Mouse (Mus musculus): ENCODE data around the gene Dnase1l1. TPM values are rescaled to one million over a fixed set of nuclear protein-coding genes. Genes with fewer than 3 reads are reported as not detected.

The Dnase1l1 gene
- polyA plus RNA-seq (2017; shearing (Covaris generic)) = 18.4 TPM

DNA sequence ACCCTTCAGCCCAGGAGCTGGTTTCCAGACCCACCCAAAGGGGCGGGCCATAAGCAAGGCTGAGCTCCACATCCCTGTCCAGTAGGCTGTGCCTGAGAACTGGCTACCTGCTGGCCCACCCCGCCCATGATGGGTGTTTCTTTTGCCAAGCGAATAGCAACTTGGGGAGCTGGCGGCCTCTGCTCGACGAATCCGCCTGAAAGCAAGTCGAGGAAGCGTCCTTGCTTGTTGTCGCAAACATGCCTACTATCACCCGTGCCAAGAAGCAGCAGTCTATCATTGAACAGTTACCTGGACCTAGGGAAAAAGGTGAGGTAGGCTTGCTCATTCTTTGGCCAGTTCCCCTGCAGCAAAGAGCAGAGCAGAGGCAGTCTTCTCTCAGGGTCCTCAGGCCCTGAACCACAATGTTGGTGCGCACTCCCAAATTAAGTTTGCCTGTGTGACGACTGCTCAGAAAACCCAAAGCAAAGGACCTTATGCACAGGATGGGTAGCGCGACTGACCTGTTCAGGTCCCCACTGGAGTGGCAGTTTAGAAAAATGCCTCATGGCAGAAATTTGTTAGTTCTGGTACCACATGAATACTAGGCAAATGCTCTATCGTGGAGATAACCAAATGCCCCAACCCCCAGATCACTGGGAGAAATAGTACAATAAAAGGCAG, at the start of gene Dnase1l1, which contains the start of gene Taz:
Dnase1l1 (minus strand) TSS at position 606 of the 663 bp plus-strand sequence.
Taz (plus strand) TSS at position 181 of the 663 bp plus-strand sequence.

DNA sequence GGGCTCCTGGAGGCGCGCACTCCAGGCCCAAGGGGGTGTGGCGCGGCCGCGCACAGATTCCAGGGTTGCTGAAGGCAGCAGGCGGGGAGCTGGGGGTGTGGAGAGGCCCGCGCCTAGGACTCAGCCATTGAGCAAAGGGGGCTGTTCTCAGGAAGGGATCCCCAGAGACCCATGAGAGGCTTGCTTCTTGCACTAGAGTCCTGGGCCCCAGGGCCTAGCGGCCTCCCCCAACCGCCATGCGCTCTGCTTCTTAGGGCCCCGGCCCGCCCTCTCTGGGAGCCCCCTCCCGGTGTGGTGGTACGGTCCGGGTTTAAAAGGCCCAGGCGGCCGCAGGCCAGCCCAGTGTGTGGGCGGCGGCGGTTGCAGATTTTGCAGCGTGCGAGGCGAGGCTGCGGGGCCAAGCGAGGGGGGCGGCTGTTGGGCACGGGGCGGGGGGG, 46.6 kb upstream of the Dnase1l1 start, which contains the start of gene Plxna3:
Plxna3 (plus strand) TSS at position 342 of the 437 bp plus-strand sequence.

DNA sequence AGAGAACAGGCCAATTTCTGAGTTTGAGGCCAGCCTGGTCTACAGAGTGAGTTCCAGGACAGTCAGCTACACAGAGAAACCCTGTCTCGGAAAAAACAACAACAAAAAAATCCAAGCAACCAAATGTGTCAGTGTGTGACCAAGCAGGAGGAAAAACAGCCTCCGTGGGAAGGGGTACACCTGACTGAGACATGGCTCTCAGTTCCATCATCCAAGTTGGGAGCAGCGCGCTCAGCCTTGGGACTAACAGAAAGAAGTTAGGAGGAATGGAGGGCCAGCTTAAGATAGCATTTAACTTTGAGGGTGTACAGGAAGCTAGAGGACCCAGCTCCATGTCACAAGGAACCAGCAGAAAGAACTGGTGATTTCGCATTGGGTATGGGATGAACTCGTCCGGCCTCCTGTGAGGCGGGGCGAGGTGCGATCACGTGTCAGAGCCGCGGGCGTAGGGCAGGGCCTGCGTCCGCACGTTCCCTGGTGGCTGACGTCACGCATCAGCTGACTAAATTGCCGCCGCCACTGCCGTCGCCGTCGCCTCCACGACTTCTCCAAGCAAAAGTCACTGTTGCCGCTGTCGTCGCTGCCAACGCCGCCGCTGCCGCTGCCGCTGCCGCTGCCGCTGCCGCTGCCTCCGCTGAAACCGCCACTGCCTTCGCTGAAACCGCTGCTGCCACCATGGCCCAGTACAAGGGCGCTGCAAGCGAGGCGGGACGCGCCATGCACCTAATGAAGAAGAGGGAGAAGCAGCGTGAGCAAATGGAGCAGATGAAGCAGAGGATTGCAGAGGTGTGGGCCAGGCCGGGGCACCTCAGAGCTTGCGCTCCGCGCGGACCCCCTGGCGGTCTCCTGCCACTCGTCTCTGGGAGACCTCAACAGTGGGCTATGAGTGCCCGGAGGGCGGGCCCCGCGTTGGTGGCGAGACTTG, 30.7 kb upstream of the Dnase1l1 start, which contains the start of gene Fam50a:
Fam50a (plus strand) TSS at position 494 of the 925 bp plus-strand sequence.

DNA sequence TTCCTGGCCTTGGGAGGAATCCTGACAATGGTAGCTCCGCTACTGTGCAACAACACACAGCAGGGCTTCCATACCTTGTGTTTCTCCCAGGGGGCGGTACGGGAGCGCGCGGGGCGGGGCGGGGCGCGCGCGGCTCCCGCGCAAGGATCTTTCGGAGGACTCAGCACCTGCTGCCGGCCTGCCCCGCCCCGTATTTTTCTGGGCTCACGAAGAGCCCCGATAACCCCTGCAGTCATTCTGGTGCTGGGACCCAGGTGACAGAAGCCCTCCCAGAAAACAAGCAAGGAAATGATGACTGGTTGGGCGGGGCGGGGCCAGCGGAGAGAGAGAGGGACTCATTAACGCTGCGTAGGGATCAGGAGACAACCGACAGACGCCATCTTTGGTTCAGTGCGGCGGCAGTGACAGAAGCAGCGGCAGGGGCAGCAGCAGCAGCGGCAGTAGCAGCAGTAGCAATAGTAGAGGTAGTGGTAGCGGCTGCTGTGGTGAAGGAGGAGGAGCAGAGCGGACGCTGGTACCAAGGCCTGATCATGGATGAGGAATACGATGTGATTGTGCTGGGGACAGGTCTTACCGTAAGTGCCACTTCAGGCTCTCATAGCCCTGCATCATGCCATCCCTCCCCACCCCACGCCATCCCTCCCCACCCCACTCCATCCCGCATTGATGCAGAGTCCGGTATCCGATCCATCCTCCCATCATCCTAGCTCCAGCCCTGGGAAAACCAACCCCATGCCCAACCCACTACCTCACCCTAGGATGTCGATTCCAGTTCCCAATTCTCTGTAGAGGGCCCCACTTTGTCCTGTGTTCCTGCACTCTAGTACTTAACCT, 22.9 kb upstream of the Dnase1l1 start, which contains the start of gene Gdi1:
Gdi1 (plus strand) TSS at position 132 of the 834 bp plus-strand sequence.

DNA sequence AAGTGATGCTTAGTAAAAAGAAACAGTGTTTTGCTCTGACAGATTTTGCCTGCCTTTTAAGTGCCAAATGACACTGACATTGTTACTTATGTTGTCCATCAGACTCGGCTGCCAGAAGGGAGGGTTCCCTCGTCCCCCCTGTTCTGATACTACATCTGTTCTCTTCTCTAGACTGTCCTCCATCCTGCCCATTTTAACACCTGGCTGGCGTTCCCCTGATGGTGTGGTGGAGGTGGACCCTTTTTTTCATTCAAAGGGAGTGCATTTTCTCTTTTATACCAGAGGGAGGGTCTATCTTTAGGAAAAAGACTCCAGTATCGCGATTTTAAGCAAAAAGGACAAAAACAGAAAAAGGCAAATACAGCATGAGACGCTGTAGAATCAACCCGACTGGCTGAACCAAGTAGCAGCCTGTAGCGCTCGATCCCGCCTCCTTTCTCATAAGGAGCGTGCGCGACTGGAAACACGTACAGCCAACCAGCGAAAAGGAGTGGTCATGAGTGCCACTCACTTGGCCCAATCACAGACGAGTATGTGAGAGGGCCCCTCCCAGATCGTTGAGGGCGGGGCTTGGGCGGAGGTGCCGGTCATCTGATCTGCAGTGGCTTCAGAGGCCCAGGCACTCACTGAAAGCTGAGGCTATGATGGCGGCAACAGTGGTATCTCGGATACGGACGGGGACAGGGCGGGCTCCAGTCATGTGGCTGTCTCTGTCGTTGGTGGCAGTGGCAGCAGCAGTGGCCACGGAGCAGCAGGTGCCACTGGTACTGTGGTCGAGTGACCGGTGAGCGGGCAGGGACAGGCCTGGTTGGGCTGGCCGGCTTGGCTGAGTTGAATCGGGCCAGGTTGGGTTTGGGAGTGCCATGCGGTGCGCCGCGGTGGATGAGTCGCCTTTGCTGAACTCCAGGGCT, 14.7 kb upstream of the Dnase1l1 start, which contains the start of gene Atp6ap1:
Atp6ap1 (plus strand) TSS at position 560 of the 911 bp plus-strand sequence.

DNA sequence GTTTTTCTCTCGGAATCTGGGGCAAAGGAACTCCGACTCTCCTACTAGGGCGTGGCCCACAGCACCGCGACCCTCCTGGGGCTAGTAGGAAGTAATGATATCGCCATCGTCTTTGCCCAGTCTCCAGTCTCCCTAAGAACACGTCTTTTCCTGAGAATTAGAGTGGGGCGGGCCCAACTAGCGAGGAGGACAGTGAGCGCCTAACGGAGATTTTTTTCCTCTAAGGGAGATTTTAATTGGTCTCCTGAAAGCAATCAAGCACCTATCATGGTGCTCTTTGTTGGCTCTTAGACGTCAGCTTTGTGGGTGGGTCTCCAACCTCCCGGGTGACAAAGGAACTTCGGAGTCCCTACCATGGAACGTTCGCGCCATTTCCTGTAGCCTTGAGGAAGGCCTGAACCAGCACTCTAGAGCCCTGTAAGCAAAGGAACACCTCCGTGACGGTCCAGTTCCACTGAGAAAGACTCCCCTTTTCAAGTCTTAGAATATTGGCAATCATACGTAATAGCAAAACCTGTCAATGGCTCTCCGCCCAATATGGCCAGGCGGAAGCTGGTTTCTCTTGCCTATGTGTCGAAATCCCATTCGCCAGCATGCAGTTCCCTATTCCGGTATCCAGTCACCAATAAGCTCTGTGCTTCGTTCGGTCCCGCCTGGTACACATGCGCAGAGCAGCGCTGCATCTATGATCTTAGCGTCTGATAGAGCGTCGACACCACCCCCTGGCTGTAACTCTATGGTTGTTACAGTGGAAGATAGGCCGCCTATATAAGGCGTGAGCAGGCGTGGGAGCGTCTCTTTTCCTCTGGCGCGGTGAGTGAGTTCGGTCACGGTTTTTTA, 11.9 kb downstream of the Dnase1l1 start, which contains the start of gene Rpl10:
Rpl10 (plus strand) TSS at position 751 of the 840 bp plus-strand sequence.

DNA sequence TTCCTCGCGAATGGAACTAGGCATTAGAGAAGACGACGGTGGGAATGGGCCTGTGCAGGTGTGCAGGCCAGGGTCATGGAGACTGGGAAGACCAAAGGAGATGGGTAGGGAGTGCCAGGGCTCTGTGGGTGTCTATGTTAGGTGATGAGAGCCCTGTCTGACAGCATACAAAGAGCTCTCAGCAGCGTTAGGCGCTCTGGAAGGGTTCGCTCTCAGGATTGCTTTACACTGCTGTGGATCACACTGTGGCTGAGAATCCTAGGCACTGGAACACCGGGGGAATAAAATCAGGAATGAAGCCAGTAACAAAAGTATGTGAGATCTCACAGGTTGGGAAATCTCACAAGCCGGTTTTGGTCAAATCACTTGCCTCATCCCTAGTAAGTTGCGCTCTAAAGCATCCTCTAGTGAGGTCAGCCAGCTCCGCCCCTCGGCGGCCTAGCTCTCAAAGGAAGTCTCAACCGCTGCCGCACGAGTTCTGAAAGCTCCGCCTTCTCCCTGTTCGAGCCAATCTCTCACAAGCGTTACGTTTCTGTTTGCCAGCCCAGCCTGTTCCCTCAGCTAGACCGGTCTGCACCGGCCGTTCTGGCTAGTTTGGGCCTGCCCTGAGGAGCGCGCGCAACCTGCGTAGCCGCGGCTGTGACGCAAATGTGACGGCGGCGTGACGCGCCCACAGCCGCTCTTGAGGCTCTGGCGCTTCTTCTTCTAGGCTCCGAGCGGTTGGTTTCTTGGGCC, 27.8 kb downstream of the Dnase1l1 start, which contains the start of gene Emd:
Emd (plus strand) TSS at position 535 of the 735 bp plus-strand sequence.

DNA sequence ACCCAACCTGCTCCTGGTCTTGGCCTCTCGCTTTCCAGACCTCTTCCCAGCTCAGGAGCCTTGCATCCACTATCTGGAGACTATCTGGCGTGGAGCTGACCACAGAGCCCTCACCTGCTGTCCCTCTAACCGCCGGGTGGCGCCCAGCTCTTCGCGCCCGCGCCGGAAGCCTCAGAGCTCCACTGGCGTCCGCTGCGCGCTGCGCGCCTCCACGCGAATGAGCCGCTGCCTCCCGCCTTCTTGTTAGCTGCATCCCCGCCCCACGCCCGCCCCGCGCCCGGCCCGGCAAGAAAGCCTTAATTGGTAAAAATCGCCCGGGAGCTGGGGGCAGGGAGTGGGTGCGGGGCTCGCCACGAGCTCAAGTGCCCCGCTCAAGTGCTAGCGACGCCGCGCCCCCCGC, 32.5 kb downstream of the Dnase1l1 start, which contains the start of gene Flna:
Flna (minus strand) TSS at position 206 of the 400 bp plus-strand sequence.

Other genes with a start within 250 kb of the Dnase1l1 start
- gene Opn1mw, start 154.9 kb downstream of the Dnase1l1 start, polyA plus RNA-seq (2017; shearing (Covaris generic)) = not detected
- gene Mecp2, start 147.0 kb downstream of the Dnase1l1 start, polyA plus RNA-seq (2017; shearing (Covaris generic)) = 51.2 TPM
- gene Tex28, start 114.5 kb downstream of the Dnase1l1 start, polyA plus RNA-seq (2017; shearing (Covaris generic)) = not detected
- gene Tktl1, start 105.1 kb downstream of the Dnase1l1 start, polyA plus RNA-seq (2017; shearing (Covaris generic)) = 0.25 TPM
- gene Flna, start 32.5 kb downstream of the Dnase1l1 start, polyA plus RNA-seq (2017; shearing (Covaris generic)) = 366 TPM
- gene Emd, start 27.6 kb downstream of the Dnase1l1 start, polyA plus RNA-seq (2017; shearing (Covaris generic)) = 154 TPM
- 119 TPM for gene Rpl10, start 11.5 kb downstream of the Dnase1l1 start, polyA plus RNA-seq (2017; shearing (Covaris generic))
- 104 TPM for gene Taz, start 425 bp downstream of the Dnase1l1 start, polyA plus RNA-seq (2017; shearing (Covaris generic))
- 164 TPM for gene Atp6ap1, start 14.8 kb upstream of the Dnase1l1 start, polyA plus RNA-seq (2017; shearing (Covaris generic))
- 216 TPM for gene Gdi1, start 22.7 kb upstream of the Dnase1l1 start, polyA plus RNA-seq (2017; shearing (Covaris generic))
- 57.9 TPM for gene Fam50a, start 30.7 kb upstream of the Dnase1l1 start, polyA plus RNA-seq (2017; shearing (Covaris generic))
- 3.4 TPM for gene Plxna3, start 46.7 kb upstream of the Dnase1l1 start, polyA plus RNA-seq (2017; shearing (Covaris generic))
- 16.9 TPM for gene Lage3, start 71.3 kb upstream of the Dnase1l1 start, polyA plus RNA-seq (2017; shearing (Covaris generic))
- 32.9 TPM for gene Ubl4a, start 90.9 kb upstream of the Dnase1l1 start, polyA plus RNA-seq (2017; shearing (Covaris generic))
- gene Slc10a3, start 91.0 kb upstream of the Dnase1l1 start, polyA plus RNA-seq (2017; shearing (Covaris generic)) = 28.0 TPM
- 14.2 TPM for gene Fam3a, start 110.9 kb upstream of the Dnase1l1 start, polyA plus RNA-seq (2017; shearing (Covaris generic))
- 39.7 TPM for gene Ikbkg, start 111.0 kb upstream of the Dnase1l1 start, polyA plus RNA-seq (2017; shearing (Covaris generic))
- gene G6pdx, start 146.9 kb upstream of the Dnase1l1 start, polyA plus RNA-seq (2017; shearing (Covaris generic)) = 44.5 TPM
- not detected for gene Gm6880, start 199.1 kb upstream of the Dnase1l1 start, polyA plus RNA-seq (2017; shearing (Covaris generic))